Mouse (Mus musculus) hindbrain, embryonic 15.5 days (tissue): ENCODE data around the gene Rhbdd1. TPM values are rescaled to one million over a fixed set of nuclear protein-coding genes. Genes with fewer than 3 reads are reported as not detected.

ENCODE experiments used
- ATAC-seq: fragments of 200-750 bp; cut with Nextera tagmentation; 2 replicates; pipeline ENCODE4 v1.8.0; 2017; ENCODE audit warnings: low read depth, moderate number of reproducible peaks, moderate TSS enrichment; ENCODE audit not compliant: low FRiP score
- H3K27ac ChIP-seq: fragments of 300-500 bp; sonication (generic); replicated peaks from 2 replicates; pipeline ENCODE4 v1.5.1; 2015; ENCODE audit warnings: mild to moderate bottlenecking, inconsistent platforms
- H3K27me3 ChIP-seq: fragments of 300-500 bp; sonication (generic); 2 replicates; pipeline ENCODE4 v1.6.1; 2015; ENCODE audit warnings: control low read depth, inconsistent platforms
- H3K36me3 ChIP-seq: fragments of 300-500 bp; sonication (generic); 2 replicates; pipeline ENCODE4 v1.6.1; 2015; ENCODE audit warnings: control low read depth, inconsistent platforms
- H3K4me1 ChIP-seq: fragments of 300-500 bp; sonication (generic); replicated peaks from 2 replicates; pipeline ENCODE4 v1.6.1; 2015; ENCODE audit warnings: control low read depth, inconsistent platforms
- H3K4me2 ChIP-seq: fragments of 300-500 bp; sonication (generic); 2 replicates; pipeline ENCODE4 v1.6.1; 2015; ENCODE audit warnings: moderate library complexity, mild to moderate bottlenecking, inconsistent platforms
- H3K4me3 ChIP-seq: fragments of 300-500 bp; sonication (generic); 2 replicates; pipeline ENCODE4 v1.5.1; 2015; ENCODE audit warnings: mild to moderate bottlenecking, inconsistent platforms
- H3K9ac ChIP-seq: fragments of 300-500 bp; sonication (generic); 2 replicates; pipeline ENCODE4 v1.6.1; 2015; ENCODE audit warnings: inconsistent platforms
- H3K9me3 ChIP-seq: fragments of 300-500 bp; sonication (generic); 2 replicates; pipeline ENCODE4 v1.6.1; 2016; ENCODE audit warnings: control low read depth, inconsistent platforms
- WGBS: fragments of 180-500 bp; shearing (Covaris S2); methylation state at CpG from one replicate; pipeline ENCODE4 v1.1.7; 2015; 5-methylcytosine and 5-hydroxymethylcytosine counted together
- polyA plus RNA-seq: library from polyadenylated mRNA; unstranded; fragments of >200 nt; fragmentation: Nextera tagmentation; extraction: Ambion mirVana; gene quantifications from 2 replicates; pipeline ENCODE4 v1.2.1, GENCODE M21; 2015

Rhbdd1 gene
- polyA plus RNA-seq, 1 experiment from 2014 or later: 4.0 TPM

DNA sequence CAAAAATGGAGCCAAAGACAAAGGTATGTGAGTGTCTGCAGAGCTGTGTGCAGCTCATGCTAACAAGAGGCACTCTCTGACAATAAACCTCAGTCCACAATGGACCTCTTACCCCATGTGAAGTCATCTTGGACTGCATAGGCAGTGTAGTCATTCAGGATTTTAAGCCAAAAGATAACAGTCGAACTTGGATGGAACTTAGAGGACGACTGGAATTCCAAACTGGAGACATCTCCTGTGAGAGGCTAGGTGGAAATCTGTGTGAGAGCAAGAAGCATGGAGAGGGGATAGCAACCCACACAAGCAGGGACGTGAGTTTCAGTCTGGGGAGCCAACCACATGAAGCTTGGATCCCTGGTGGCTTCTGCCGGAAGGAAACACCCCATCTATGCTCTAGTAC is 133.6 kb downstream of the Rhbdd1 start:
- H3K27me3 ChIP-seq: no peaks in the 10 kb centered on the region
- no peak for ATAC-seq
- H3K27ac ChIP-seq: no peak overlapping the region
- no peaks in the 10 kb centered on the region for H3K36me3 ChIP-seq
- 0 out of 2 replicates have a peak, but pooled peaks cover 4% of the 10 kb centered on the region for H3K4me1 ChIP-seq
- no peak overlapping the region for H3K9ac ChIP-seq
- H3K9me3 ChIP-seq: no peaks in the 10 kb centered on the region
- no peak overlapping the region for H3K4me2 ChIP-seq
- 91% methylated on average over 4 of the region's 4 CpGs for WGBS
- no peak overlapping the region for H3K4me3 ChIP-seq

DNA sequence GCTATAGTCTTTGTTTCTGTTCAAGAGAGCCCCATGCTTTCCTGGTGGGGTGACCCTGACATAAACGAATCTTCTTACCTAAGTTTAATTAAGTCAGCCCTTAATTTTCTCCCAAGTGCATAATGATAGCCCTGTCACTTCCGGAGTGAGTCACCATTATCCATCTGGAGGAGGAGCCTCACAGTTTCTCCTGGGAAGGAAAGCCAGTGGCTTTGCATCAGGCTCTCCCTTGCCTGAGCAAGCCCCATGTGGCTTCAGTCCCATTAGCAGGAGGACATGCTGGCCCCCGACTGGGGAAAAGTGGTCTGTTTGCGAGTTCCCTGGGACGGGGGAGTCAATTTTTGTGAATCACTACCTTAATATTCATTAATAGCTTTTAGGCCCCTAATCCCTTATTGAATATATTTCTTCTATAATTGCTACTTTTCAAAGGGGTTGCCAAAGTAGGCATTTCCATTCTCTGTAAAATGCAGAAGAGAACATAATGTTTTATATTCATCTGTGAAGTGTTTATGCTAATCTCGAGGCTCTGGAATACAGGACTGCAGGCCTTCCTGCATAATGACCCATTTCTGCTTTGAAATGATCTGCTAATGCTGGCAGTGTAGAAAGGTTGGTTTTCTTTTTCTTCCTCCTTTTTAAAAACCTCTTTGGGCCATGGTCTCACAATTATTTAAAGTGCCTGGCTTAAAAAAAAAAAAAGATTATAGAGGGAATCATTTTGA is 135.8 kb downstream of the Rhbdd1 start:
- H3K27me3 ChIP-seq: no peaks in the 10 kb centered on the region
- H3K36me3 ChIP-seq: no peaks in the 10 kb centered on the region
- H3K27ac ChIP-seq: no peak overlapping the region
- WGBS: 23% methylated on average over 6 of the region's 6 CpGs
- H3K4me2 ChIP-seq: no peak overlapping the region
- H3K9me3 ChIP-seq: no peaks in the 10 kb centered on the region
- H3K4me1 ChIP-seq: 0 out of 2 replicates have a peak, but pooled peaks cover 4% of the 10 kb centered on the region
- H3K4me3 ChIP-seq: no peak overlapping the region
- no peak overlapping the region for H3K9ac ChIP-seq
- ATAC-seq: 0 out of 2 replicates have a peak, but pooled peaks have one; percentile 19

DNA sequence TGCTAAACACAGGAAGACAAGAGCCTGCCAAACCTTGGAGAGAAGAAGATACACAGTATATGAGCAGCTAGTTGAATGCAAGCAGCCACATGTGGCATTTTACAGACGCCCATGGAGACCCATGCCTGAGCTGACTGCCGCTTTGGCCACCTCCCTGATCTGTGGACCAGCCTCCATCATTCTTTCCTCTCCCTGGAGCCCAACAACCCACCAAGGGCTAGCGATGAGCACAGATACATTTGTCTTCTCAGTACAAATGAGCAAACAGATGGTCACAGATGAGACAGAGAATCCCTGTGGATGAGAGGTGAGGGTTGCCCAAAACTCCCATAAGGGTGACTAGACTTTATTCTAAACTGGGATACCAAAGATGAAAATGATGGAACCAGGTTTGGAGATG is 137.8 kb downstream of the Rhbdd1 start:
- Histone ChIP-seq H3K27ac (no peak overlapping the region), H3K36me3 (no peaks in the 10 kb centered on the region), H3K4me3 (no peak overlapping the region), H3K4me1 (0 out of 2 replicates have a peak, but pooled peaks cover 4% of the 10 kb centered on the region), H3K9me3 (no peaks in the 10 kb centered on the region), H3K27me3 (no peaks in the 10 kb centered on the region), H3K9ac (no peak overlapping the region), H3K4me2 (no peak overlapping the region)
- 89% methylated on average over 3 of the region's 3 CpGs for WGBS
- ATAC-seq: no peak

DNA sequence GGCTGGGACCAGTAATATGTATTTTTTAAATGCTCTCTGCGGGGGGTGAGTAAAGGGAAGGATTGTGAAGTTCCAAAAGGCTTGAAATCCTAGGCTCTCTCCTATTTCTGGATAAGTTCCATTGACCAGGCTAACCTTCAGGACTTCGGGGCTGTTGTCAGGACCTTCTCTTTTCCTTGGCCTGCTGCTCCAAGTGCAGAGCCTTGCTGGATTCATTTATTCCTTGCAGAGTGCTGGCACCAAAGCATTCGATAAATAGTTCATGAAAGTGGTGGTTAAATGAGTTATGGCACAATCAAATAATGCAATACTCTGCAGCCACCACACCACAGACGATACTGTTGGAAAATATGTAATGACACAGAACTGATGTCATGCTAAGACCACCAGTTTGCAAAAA is 143.1 kb downstream of the Rhbdd1 start:
- H3K4me3 ChIP-seq: no peak overlapping the region
- H3K36me3 ChIP-seq: no peaks in the 10 kb centered on the region
- no peaks in the 10 kb centered on the region for H3K4me1 ChIP-seq
- WGBS: 73% methylated on average over 4 of the region's 4 CpGs
- H3K9ac ChIP-seq: no peak overlapping the region
- no peak overlapping the region for H3K4me2 ChIP-seq
- H3K27ac ChIP-seq: no peak overlapping the region
- ATAC-seq: no peak
- no peaks in the 10 kb centered on the region for H3K9me3 ChIP-seq
- H3K27me3 ChIP-seq: no peaks in the 10 kb centered on the region

DNA sequence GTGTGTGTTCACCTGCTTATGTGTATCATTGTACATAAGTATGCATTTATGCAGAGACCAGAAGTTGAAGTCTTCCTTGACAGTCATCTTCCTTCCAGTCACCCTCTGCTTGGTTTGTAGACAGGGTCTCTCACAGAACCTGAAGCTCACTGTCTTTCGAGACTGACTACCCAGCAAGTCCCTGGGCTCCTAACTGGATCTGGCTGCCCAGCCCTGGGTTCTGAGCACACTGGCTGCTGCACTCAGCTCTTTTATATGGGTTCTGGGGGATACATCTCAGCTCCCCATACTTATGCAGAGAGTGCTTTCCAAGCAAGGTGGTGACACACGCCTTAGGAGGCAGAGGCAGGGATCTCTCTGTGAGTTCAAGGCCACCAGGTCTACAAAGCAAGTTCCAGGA is 143.7 kb downstream of the Rhbdd1 start:
- Histone ChIP-seq H3K9me3 (no peaks in the 10 kb centered on the region), H3K27ac (no peak overlapping the region), H3K27me3 (no peaks in the 10 kb centered on the region)

DNA sequence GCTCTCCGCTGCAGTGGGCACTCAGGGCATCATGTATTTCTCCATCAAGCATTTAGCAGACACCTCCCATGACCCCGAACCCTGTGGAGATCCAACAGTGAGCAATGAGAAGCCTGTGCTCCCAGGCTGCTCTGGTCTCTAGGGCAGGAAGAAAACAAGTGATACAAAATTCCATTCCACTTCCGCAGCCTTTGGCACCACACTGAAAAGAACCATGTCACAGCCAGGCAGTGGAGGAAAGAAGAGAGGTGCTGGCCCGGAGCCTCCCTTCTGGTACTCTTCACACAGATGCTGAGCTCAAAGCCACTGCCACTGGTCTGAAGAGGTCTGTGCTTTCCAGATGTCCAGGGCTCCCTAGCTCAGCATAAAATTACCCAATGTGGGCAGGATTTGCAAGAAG is 144.8 kb downstream of the Rhbdd1 start:
- H3K9ac ChIP-seq: no peak overlapping the region
- no peak for ATAC-seq
- H3K36me3 ChIP-seq: no peaks in the 10 kb centered on the region
- no peaks in the 10 kb centered on the region for H3K27me3 ChIP-seq
- no peaks in the 10 kb centered on the region for H3K4me1 ChIP-seq
- H3K4me3 ChIP-seq: no peak overlapping the region
- H3K27ac ChIP-seq: no peak overlapping the region
- H3K4me2 ChIP-seq: no peak overlapping the region
- 79% methylated on average over 4 of the region's 4 CpGs for WGBS
- H3K9me3 ChIP-seq: no peaks in the 10 kb centered on the region

More for the DNA sequence above, 143.7 kb downstream of the Rhbdd1 start:
- H3K9ac ChIP-seq: no peak overlapping the region
- H3K4me1 ChIP-seq: no peaks in the 10 kb centered on the region
- WGBS: 94% methylated on average over 2 of the region's 2 CpGs
- H3K36me3 ChIP-seq: no peaks in the 10 kb centered on the region
- no peak overlapping the region for H3K4me3 ChIP-seq
- no peak for ATAC-seq
- H3K4me2 ChIP-seq: no peak overlapping the region

DNA sequence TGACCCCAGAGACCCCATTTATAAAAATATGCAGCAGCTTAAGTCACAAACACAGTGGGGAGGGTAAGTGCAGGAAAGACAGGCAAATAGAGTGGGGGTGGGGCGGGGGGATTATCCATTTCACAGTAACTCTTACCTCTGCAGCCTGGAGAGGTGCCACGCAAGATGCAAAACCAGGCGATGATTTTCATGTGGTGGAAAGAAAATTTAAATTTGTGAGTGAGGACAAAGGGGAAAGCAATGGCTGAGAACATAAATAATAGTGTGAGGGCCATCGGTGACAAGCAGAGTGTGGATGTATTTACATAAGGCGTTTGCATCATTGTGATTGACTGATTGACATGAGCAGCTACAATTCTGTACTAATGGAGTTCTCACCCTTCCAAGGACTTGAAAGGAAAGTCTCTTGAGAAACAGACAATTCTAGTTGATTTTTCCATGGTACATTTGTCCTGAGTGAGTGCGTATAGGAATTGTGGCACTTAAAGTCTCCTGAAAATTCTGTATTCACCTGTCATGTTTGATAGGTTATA is 149.1 kb downstream of the Rhbdd1 start:
- H3K27ac ChIP-seq: no peak overlapping the region
- WGBS: 46% methylated on average over 6 of the region's 6 CpGs
- H3K36me3 ChIP-seq: no peaks in the 10 kb centered on the region
- H3K27me3 ChIP-seq: no peaks in the 10 kb centered on the region
- no peak overlapping the region for H3K4me2 ChIP-seq
- no peak overlapping the region for H3K9ac ChIP-seq
- H3K9me3 ChIP-seq: no peaks in the 10 kb centered on the region
- no peak overlapping the region for H3K4me3 ChIP-seq
- ATAC-seq: no peak
- H3K4me1 ChIP-seq: no peaks in the 10 kb centered on the region

DNA sequence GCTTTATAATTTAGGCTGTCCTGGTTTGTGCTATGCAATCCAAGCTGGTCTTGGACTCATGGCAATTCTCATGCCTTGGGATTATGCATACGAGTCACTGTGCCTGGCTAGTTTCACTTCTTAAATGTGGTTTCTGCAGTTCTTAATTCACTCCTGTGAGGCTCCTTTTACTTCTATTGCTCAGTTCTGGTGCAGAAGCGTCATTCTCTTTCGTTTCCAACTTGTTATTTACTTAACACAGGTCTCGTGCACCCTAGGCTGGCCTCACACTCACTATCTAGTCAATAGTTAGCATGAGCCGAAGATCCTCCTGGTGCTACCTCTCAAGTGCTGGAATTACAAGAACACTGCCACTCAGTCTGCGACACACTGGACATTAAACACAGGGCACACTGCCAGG is 152.6 kb downstream of the Rhbdd1 start:
- no peaks in the 10 kb centered on the region for H3K4me1 ChIP-seq
- H3K4me2 ChIP-seq: no peak overlapping the region
- no peaks in the 10 kb centered on the region for H3K9me3 ChIP-seq
- no peak overlapping the region for H3K4me3 ChIP-seq
- no peaks in the 10 kb centered on the region for H3K36me3 ChIP-seq
- no peak overlapping the region for H3K27ac ChIP-seq
- 79% methylated on average over 6 of the region's 6 CpGs for WGBS
- no peak overlapping the region for H3K9ac ChIP-seq
- ATAC-seq: no peak
- H3K27me3 ChIP-seq: no peaks in the 10 kb centered on the region

DNA sequence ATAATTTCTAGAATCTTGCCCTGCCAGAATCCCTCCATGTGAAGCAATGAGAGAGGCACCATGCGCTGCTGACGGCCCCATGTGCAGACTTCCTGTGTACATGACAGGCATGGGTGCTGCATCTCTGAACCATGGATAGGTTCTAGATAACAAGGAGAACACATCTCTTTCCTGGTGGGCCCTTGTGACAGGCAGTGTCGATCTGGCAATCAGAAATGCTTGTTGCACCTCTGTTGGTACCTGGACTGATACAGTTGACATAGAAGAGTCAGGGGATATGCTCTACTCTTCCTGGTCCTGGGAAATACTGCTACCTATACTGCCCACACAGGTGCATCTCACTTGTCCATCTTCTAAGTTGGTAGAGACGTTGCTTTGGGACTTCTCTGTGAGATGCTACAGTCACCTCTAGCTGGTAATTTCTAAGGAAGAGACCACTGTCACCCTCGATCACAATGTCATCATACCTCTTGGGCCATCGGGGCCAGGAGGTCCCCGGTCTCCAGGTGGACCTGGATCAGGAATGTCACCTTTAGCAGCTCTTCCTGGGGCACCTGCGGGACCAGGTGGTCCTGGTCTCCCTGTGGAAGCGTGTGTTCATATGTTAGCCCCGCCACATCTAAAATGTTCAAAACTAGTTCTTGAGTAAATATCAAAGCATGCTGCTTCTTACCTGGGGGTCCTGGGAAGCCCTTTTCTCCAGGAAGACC is 154.4 kb downstream of the Rhbdd1 start:
- WGBS: 93% methylated on average over 10 of the region's 10 CpGs
- H3K4me3 ChIP-seq: no peak overlapping the region
- H3K4me2 ChIP-seq: no peak overlapping the region
- H3K27me3 ChIP-seq: no peaks in the 10 kb centered on the region
- H3K9ac ChIP-seq: no peak overlapping the region
- no peak overlapping the region for H3K27ac ChIP-seq
- peaks cover 3% of the 10 kb centered on the region for H3K4me1 ChIP-seq
- H3K9me3 ChIP-seq: no peaks in the 10 kb centered on the region
- H3K36me3 ChIP-seq: no peaks in the 10 kb centered on the region
- ATAC-seq: no peak

DNA sequence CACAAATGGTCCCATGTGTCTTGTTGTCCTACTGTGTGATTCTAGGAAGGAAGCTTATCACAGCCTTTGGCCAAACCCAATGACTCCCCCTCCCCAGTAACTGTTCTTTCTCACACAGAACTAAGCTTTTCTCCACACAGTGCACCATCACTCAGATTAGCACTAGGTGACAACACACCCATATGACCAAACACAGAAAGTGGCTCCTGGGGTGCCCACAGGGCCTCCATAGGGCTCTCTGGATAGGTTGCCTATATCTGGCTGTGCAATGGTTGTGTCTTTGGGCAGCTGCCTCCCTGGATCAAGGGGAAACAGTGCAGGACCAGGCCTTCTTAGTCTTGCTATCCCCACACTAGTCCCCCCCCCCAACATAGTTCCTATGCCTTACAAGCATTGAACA is 157.2 kb downstream of the Rhbdd1 start:
- Histone ChIP-seq H3K36me3 (no peaks in the 10 kb centered on the region), H3K4me3 (no peak overlapping the region), H3K9ac (no peak overlapping the region), H3K4me2 (no peak overlapping the region), H3K27ac (no peak overlapping the region), H3K4me1 (peaks cover 13% of the 10 kb centered on the region), H3K27me3 (no peaks in the 10 kb centered on the region), H3K9me3 (no peaks in the 10 kb centered on the region)
- ATAC-seq: no peak

DNA sequence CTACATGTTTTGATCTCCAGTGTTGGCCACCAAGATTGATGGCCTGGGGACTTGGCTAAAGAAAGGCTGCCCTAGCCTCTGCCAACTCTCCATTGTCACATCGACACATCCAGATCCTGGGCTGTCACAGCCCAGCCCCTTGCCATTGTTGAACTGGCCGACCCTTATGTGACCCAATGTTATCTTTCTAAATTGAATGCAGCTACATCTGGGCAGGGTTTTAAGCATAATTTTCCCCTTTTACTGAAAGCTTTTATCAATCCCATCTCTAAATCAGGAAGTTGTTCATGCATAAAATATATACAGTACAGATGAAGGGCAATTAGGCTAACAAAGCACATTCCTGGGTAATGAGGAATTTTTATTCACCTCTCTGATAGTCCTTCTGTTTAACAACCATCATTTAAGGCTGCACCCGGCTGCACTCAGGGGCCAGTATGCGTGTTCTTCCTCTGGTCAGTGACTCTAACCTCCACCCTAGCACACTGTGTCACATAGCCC is 158.3 kb downstream of the Rhbdd1 start:
- H3K9me3 ChIP-seq: no peaks in the 10 kb centered on the region
- no peak overlapping the region for H3K9ac ChIP-seq
- no peaks in the 10 kb centered on the region for H3K27me3 ChIP-seq
- H3K4me2 ChIP-seq: no peak overlapping the region
- peaks cover 13% of the 10 kb centered on the region for H3K4me1 ChIP-seq
- H3K4me3 ChIP-seq: no peak overlapping the region
- H3K27ac ChIP-seq: no peak overlapping the region
- no peaks in the 10 kb centered on the region for H3K36me3 ChIP-seq
- WGBS: 12% methylated on average over 4 of the region's 4 CpGs
- no peak for ATAC-seq

DNA sequence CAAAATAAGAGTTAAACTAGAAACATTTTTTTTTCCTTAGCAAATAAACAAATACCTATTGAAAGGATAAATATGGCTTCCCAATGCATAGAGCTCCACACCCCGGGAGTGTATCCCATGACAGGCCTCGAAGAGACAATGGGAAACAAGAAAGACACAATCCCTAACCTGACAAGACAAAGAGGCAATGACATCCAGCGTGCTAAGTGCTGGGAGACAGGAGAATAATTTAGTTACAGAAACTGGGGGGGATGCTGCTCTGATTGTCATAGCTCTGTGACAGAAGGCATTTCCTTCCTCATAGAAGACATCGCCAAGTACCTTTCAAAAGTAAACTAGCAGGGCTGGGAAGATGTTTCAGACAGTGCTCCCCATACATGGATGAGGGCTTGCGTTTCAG is 159.0 kb downstream of the Rhbdd1 start:
- no peak overlapping the region for H3K4me2 ChIP-seq
- no peaks in the 10 kb centered on the region for H3K27me3 ChIP-seq
- H3K4me1 ChIP-seq: peaks cover 13% of the 10 kb centered on the region
- H3K27ac ChIP-seq: no peak overlapping the region
- 39% methylated on average over 5 of the region's 5 CpGs for WGBS
- no peaks in the 10 kb centered on the region for H3K9me3 ChIP-seq
- no peak overlapping the region for H3K4me3 ChIP-seq
- no peaks in the 10 kb centered on the region for H3K36me3 ChIP-seq
- no peak for ATAC-seq
- no peak overlapping the region for H3K9ac ChIP-seq
